Mouse (Mus musculus) bone marrow, adult 2 months (tissue): ENCODE measurements around the gene Inmt.

Experiments
- CTCF ChIP-seq: fragments of 200-500 bp; IDR thresholded peaks from 2 replicates; pipeline ENCODE4 v1.5.1; 2011; ENCODE audit warnings: low read length, control low read depth; ENCODE audit not compliant: control insufficient read depth, insufficient read depth
- POLR2A ChIP-seq: fragments of 200-500 bp; IDR thresholded peaks from 2 replicates; pipeline ENCODE4 v1.6.1; 2011; ENCODE audit warnings: low read depth, mild to moderate bottlenecking, control low read depth, low read length, borderline replicate concordance; ENCODE audit not compliant: control insufficient read depth

GRCm38 (mm10) chr6:55132794-55133193, 42.0 kb downstream of the Inmt start, which contains the start of gene Crhr2:
- no peak for TF ChIP-seq POLR2A
- no peak for TF ChIP-seq CTCF
